Mouse (Mus musculus) embryonic fibroblast, embryonic 13.5 days (primary cell): Measurements from ENCODE around the gene Nelfb. TPM values are rescaled to one million over a fixed set of nuclear protein-coding genes. Genes with fewer than 3 reads are reported as not detected.
A peak's percentile ranks its signal among the peaks of the same experiment; 100 is the strongest.

ENCODE experiments used
- H3K27ac ChIP-seq: 2 replicates; pipeline ENCODE4 v1.5.1; 2012; ENCODE audit warnings: low read length, control low read depth, inconsistent platforms; ENCODE audit not compliant: insufficient read depth
- H3K4me1 ChIP-seq: 2 replicates; pipeline ENCODE4 v1.6.1; 2011; ENCODE audit warnings: low read length; ENCODE audit not compliant: control insufficient read depth, insufficient read depth
- H3K4me3 ChIP-seq: 2 replicates; pipeline ENCODE4 v1.5.1; 2011; ENCODE audit warnings: mild to moderate bottlenecking, control low read depth, low read length; ENCODE audit not compliant: insufficient read depth
- CTCF ChIP-seq: IDR thresholded peaks from 2 replicates; pipeline ENCODE4 v1.5.1; 2011; ENCODE audit warnings: mild to moderate bottlenecking, control low read depth, low read length, moderate library complexity, borderline replicate concordance; ENCODE audit not compliant: insufficient read depth
- POLR2A ChIP-seq: IDR thresholded peaks from 2 replicates; pipeline ENCODE4 v1.6.1; 2011; ENCODE audit warnings: low read depth, mild to moderate bottlenecking, control low read depth, low read length, moderate library complexity
- polyA plus RNA-seq: library from polyadenylated mRNA; stranded (reverse); fragments of >200 nt; gene quantifications from 2 replicates; pipeline ENCODE4 v1.2.4, GENCODE M21; 2011; ENCODE audit warnings: low read depth; ENCODE audit not compliant: missing spikeins, insufficient read length

Nelfb gene
- polyA plus RNA-seq, 1 experiment = 38.8 TPM

DNA sequence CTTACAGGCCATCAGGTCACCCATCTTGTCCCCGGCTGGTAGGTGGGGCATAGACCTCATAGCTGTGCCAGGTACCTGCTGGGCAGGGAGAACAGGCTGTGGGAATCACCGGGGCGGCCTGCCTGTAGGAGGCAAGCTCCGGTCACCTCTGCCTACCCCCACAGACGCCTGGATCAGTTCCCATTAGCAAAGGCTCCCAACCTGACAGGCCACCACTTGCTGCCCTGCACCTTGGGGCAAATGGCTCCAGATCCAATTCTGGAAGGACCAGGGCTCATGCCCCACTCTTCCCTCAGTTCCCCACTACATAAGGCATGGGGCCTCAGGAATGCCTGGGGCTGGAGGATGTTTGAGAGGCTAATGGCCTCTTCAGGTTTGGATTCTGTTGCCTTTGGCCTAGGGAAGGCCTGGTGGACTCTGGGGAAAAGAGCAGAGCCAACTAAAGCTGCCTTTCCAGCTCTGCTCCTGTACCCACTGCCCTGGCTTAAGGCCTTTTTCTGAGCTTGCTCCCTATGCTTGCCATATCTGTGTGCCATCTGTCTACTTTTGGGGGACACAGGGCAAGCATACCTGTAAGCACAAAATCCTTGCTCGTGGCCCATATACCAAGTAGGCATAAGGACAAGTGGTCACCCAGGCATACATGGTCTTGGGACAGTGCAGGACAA, 40.1 kb downstream of the Nelfb start:
- H3K4me1 ChIP-seq = peaks cover 3% of the 10 kb centered on the region; the same call in 1 of the 2 replicates
- TF ChIP-seq CTCF (no peak), POLR2A (no peak)
- H3K27ac ChIP-seq = no peak overlapping the region
- no peak overlapping the region for H3K4me3 ChIP-seq

- no peak overlapping the region for H3K27ac ChIP-seq
- no peak for TF ChIP-seq POLR2A
- no peak for TF ChIP-seq CTCF
- H3K4me1 ChIP-seq = peaks cover 2% of the 10 kb centered on the region; the same call in 1 of the 2 replicates
- H3K4me3 ChIP-seq = no peak overlapping the region
Measured at GRCm38 (mm10) chr2:25170326-25171100, 40.8 kb downstream of the Nelfb start.

- peaks cover 2% of the 10 kb centered on the region; the same call in 1 of the 2 replicates for H3K4me1 ChIP-seq
- TF ChIP-seq POLR2A = no peak
- no peak for TF ChIP-seq CTCF
- H3K27ac ChIP-seq = no peak overlapping the region
- no peak overlapping the region for H3K4me3 ChIP-seq
Measured at GRCm38 (mm10) chr2:25169778-25170177, 41.5 kb downstream of the Nelfb start.

- Histone ChIP-seq H3K4me1 (peaks cover 2% of the 10 kb centered on the region; the same call in 1 of the 2 replicates), H3K4me3 (no peak overlapping the region), H3K27ac (no peak overlapping the region)
- no peak for TF ChIP-seq CTCF
- no peak for TF ChIP-seq POLR2A
Measured at GRCm38 (mm10) chr2:25168665-25168978, 42.7 kb downstream of the Nelfb start.

DNA sequence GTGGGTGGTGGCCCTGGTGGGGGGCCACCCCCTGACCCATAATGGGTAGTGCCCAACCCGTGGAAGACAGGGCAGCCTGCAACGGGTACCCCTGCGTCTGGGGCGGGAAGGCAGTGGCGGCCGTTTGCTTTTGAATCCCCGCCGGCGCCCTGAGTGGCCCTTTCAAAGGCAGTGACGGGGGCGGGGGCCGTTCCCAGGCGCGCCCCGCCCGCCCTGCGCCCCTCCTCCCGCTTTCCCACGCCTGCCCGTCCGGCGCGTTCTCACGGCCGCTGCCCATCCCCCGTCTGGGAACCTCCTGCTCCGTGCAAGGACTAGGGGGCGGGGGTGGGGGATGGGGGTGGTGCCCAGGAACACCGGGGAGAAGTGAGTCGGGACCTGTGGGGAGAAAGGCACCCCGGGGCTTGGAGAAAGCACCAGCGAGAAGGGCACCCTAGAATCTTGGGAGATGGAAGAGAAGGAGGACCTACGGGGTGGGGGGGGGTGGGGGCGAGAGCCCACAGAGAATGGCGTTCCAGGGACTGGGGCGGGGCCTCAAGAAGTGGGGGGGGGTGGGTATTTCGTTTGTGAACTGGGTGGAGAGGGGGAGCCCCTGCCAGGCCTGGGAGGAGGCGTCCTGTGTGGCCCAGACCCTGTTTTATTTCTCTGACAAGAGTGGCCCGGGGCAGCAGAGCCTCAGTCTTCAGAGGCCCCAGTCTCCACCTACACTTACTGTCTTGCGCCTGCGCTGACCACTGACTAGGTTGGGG, 43.2 kb downstream of the Nelfb start:
- Histone ChIP-seq H3K4me1 (peaks cover 2% of the 10 kb centered on the region; the same call in 1 of the 2 replicates), H3K27ac (no peak overlapping the region), H3K4me3 (no peak overlapping the region)
- TF ChIP-seq POLR2A (peak; percentile 42), CTCF (no peak)

DNA sequence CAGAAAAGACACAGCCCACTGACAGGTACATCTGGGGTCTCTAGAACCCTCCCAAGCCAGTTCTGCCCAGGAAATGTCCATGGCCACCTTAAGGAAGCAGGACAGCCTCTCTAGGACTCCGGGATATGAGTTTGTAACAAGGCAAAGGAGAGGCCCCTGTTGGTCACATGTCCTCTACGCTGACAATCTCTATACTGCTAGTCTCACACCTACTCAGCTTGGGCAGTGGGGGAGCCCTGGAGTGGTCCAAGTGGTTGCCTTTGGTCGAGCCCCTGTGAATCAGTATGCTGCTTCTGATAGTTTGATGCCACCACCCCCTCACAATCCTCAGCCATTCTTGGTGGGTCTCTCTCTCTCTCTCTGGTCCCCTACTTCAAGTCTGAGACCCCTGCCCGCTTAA, 43.8 kb downstream of the Nelfb start:
- Histone ChIP-seq H3K4me1 (no peaks in the 10 kb centered on the region), H3K4me3 (no peak overlapping the region), H3K27ac (no peak overlapping the region)
- no peak for TF ChIP-seq CTCF
- TF ChIP-seq POLR2A = no peak

DNA sequence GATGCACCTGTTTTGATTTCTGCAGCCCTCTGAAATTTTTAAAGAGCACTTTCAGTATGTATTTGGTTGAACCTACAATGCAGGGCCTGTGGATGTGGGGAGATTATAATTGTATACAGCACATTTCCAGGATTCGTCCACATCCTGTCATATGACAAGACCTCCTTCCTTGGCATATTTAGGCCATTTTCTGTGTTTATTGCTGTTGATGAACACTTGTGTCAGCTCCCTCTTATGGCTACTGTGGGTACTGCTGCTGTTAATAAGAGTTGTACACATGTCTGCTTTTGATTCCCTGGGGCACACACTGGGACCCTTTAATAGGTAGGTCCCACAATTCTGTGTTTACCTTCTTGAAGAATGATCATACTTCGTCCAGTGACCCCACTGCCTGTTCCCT, 53.6 kb downstream of the Nelfb start:
- H3K27ac ChIP-seq = no peak overlapping the region
- no peak for TF ChIP-seq POLR2A
- no peak for TF ChIP-seq CTCF
- no peak overlapping the region for H3K4me3 ChIP-seq
- H3K4me1 ChIP-seq = no peaks in the 10 kb centered on the region

- Histone ChIP-seq H3K27ac (no peak overlapping the region), H3K4me1 (no peaks in the 10 kb centered on the region), H3K4me3 (no peak overlapping the region)
- no peak for TF ChIP-seq CTCF
- no peak for TF ChIP-seq POLR2A
Measured at GRCm38 (mm10) chr2:25156990-25157389, 54.3 kb downstream of the Nelfb start.

DNA sequence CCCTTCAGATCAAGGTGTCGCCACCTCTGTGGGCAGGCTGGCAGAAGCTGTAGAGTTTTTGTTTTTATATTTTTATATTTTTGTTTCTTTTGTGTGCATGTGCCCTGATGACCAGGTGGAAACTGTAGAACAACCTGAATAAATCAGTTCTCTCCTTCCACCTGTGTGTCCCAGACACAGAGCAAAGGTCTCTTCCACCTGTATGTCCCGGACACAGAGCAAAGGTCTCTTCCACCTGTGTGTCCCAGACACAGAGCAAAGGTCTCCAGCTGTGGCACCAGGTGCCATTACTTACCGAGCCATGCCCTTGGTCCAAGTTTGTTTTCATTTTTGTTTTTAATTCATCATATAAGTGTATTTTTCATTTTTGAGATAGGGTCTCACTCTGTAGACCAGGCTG, 55.1 kb downstream of the Nelfb start:
- Histone ChIP-seq H3K4me1 (no peaks in the 10 kb centered on the region), H3K27ac (no peak overlapping the region), H3K4me3 (no peak overlapping the region)
- TF ChIP-seq POLR2A = no peak
- TF ChIP-seq CTCF = no peak
